Mouse (Mus musculus) myocyte (in vitro differentiated cells): ENCODE data around the gene Cd40lg. TPM values are rescaled to one million over a fixed set of nuclear protein-coding genes. Genes with fewer than 3 reads are reported as not detected.

Experiments
- H3K27me3 ChIP-seq: one replicate; pipeline ENCODE4 v1.6.1; 2011; ENCODE audit not compliant: control insufficient read depth, insufficient read depth, insufficient read length
- H3K36me3 ChIP-seq: one replicate; pipeline ENCODE4 v1.6.1; 2011; ENCODE audit not compliant: control insufficient read depth, insufficient read depth
- H3K4me2 ChIP-seq: one replicate; pipeline ENCODE4 v1.6.1; 2011; ENCODE audit warnings: low read depth, control low read depth
- H3K4me3 ChIP-seq: one replicate; pipeline ENCODE4 v1.5.1; 2011; ENCODE audit warnings: mild to moderate bottlenecking, control low read depth, moderate library complexity
- H3K79me2 ChIP-seq: one replicate; pipeline ENCODE4 v1.6.1; 2011; ENCODE audit not compliant: control insufficient read depth, insufficient read depth
- H3ac ChIP-seq: one replicate; pipeline ENCODE4 v1.6.1; 2011; ENCODE audit not compliant: control insufficient read depth, insufficient read length
- CEBPB ChIP-seq: IDR thresholded peaks from 2 replicates; pipeline ENCODE4 v1.6.1; 2011; ENCODE audit warnings: mild to moderate bottlenecking, moderate library complexity; ENCODE audit not compliant: poor library complexity, insufficient read depth, severe bottlenecking
- E2F4 ChIP-seq: IDR thresholded peaks from one replicate; pipeline ENCODE4 v1.6.1; 2011; ENCODE audit warnings: mild to moderate bottlenecking, control low read depth, moderate library complexity; ENCODE audit not compliant: insufficient read depth
- MAX ChIP-seq: IDR thresholded peaks from one replicate; pipeline ENCODE4 v1.6.1; 2011; ENCODE audit warnings: low read depth, mild to moderate bottlenecking, control low read depth
- MYOD1 ChIP-seq, 3 experiments: IDR thresholded peaks; one replicate each; pipeline ENCODE4 v1.6.1; 2011; ENCODE audit warnings: control low read depth in 2 of 3, low read depth in 2 of 3, mild to moderate bottlenecking in 2 of 3, moderate library complexity in 1 of 3; ENCODE audit not compliant: insufficient read length in 2 of 3, control insufficient read depth in 1 of 3
- MYOG ChIP-seq, 3 experiments: IDR thresholded peaks; one replicate each; pipeline ENCODE4 v1.6.1; 2011; ENCODE audit warnings: control low read depth in 2 of 3, low read depth in 2 of 3, mild to moderate bottlenecking in 2 of 3; ENCODE audit not compliant: insufficient read length in 2 of 3, control insufficient read depth in 1 of 3, insufficient read depth in 1 of 3
- POLR2A ChIP-seq: IDR thresholded peaks from one replicate; pipeline ENCODE4 v1.6.1; 2011; ENCODE audit warnings: low read depth, mild to moderate bottlenecking, control low read depth, moderate library complexity; ENCODE audit not compliant: insufficient read length
- POLR2AphosphoS2 ChIP-seq: IDR thresholded peaks from one replicate; pipeline ENCODE4 v1.6.1; 2011; ENCODE audit warnings: low read depth, control low read depth; ENCODE audit not compliant: insufficient read length
- REST ChIP-seq: IDR thresholded peaks from one replicate; pipeline ENCODE4 v1.6.1; 2011; ENCODE audit warnings: mild to moderate bottlenecking, control low read depth, moderate library complexity; ENCODE audit not compliant: insufficient read depth, insufficient read length
- SRF ChIP-seq: IDR thresholded peaks from one replicate; pipeline ENCODE4 v1.6.1; 2011; ENCODE audit warnings: low read depth; ENCODE audit not compliant: control insufficient read depth, insufficient read length
- TCF12 ChIP-seq: IDR thresholded peaks from one replicate; pipeline ENCODE4 v1.6.1; 2011; ENCODE audit warnings: mild to moderate bottlenecking, control low read depth; ENCODE audit not compliant: poor library complexity, insufficient read depth, severe bottlenecking
- TCF3 ChIP-seq: IDR thresholded peaks from one replicate; pipeline ENCODE4 v1.6.1; 2011; ENCODE audit warnings: low read depth, control low read depth; ENCODE audit not compliant: insufficient read length
- USF1 ChIP-seq: IDR thresholded peaks from one replicate; pipeline ENCODE4 v1.6.1; 2011; ENCODE audit warnings: low read depth, mild to moderate bottlenecking, control low read depth, moderate library complexity
- polyA plus RNA-seq: library from polyadenylated mRNA; unstranded; fragments of >200 nt; fragmentation: generic; extraction: Trizol; gene quantifications from one replicate; pipeline ENCODE4 v1.2.1, GENCODE M21; 2012; ENCODE audit warnings: missing spikeins

Gene Cd40lg
- polyA plus RNA-seq, 1 experiment, result not detected

GRCm38 (mm10) chrX:57238572-57238971, 26.6 kb downstream of the Cd40lg start:
- no peaks in the 10 kb centered on the region for H3K27me3 ChIP-seq
- TF ChIP-seq POLR2AphosphoS2, result no peak
- H3K79me2 ChIP-seq, result no peaks in the 10 kb centered on the region
- no peak overlapping the region for H3ac ChIP-seq
- no peak overlapping the region for H3K4me3 ChIP-seq
- H3K36me3 ChIP-seq, result no peaks in the 10 kb centered on the region
- H3K4me2 ChIP-seq, result no peak overlapping the region

GRCm38 (mm10) chrX:57253329-57254055, 41.5 kb downstream of the Cd40lg start:
- no peak overlapping the region for H3K4me3 ChIP-seq
- no peak overlapping the region for H3ac ChIP-seq
- no peak overlapping the region for H3K4me2 ChIP-seq
- H3K36me3 ChIP-seq, result no peaks in the 10 kb centered on the region
- H3K27me3 ChIP-seq, result no peaks in the 10 kb centered on the region
- H3K79me2 ChIP-seq, result no peaks in the 10 kb centered on the region
- TF ChIP-seq POLR2A, result no peak
- TF ChIP-seq SRF, result no peak
- TF ChIP-seq POLR2AphosphoS2, result no peak
- no peak for TF ChIP-seq REST
- no peak for TF ChIP-seq E2F4
- TF ChIP-seq USF1, result no peak
- no peak for TF ChIP-seq MAX
- no peak for TF ChIP-seq MYOD1 (IDR thresholded peaks at IDR 0.05; ENCODE audit: control insufficient read depth in 1 of 3, insufficient read length in 2 of 3, low read depth in 2 of 3)
- TF ChIP-seq TCF3, result no peak

GRCm38 (mm10) chrX:57260744-57261143, 48.8 kb downstream of the Cd40lg start:
- Histone ChIP-seq H3K4me2 (no peak overlapping the region), H3ac (no peak overlapping the region)
- TF ChIP-seq MYOD1 (IDR thresholded peaks at IDR 0.05; ENCODE audit: control insufficient read depth in 1 of 3, insufficient read length in 2 of 3, low read depth in 2 of 3), result no peak

GRCm38 (mm10) chrX:57263515-57263914, 51.6 kb downstream of the Cd40lg start:
- Histone ChIP-seq H3K36me3 (no peaks in the 10 kb centered on the region), H3K4me3 (no peak overlapping the region), H3K79me2 (no peaks in the 10 kb centered on the region), H3K4me2 (no peak overlapping the region), H3K27me3 (no peaks in the 10 kb centered on the region), H3ac (no peak overlapping the region)
- no peak for TF ChIP-seq USF1
- no peak for TF ChIP-seq POLR2A
- no peak for TF ChIP-seq MYOD1 (IDR thresholded peaks at IDR 0.05; ENCODE audit: control insufficient read depth in 1 of 3, insufficient read length in 2 of 3, low read depth in 2 of 3)
- no peak for TF ChIP-seq MYOG (IDR thresholded peaks at IDR 0.05; ENCODE audit: control insufficient read depth in 1 of 3, insufficient read depth in 1 of 3, insufficient read length in 2 of 3, low read depth in 2 of 3)
- no peak for TF ChIP-seq SRF
- TF ChIP-seq TCF3, result no peak
- TF ChIP-seq CEBPB, result no peak
- TF ChIP-seq E2F4, result no peak
- no peak for TF ChIP-seq POLR2AphosphoS2
- no peak for TF ChIP-seq MAX
- no peak for TF ChIP-seq REST
- TF ChIP-seq TCF12, result no peak

More at GRCm38 (mm10) chrX:57260744-57261143, 48.8 kb downstream of the Cd40lg start:
- H3K27me3 ChIP-seq, result no peaks in the 10 kb centered on the region
- no peak overlapping the region for H3K4me3 ChIP-seq
- H3K36me3 ChIP-seq, result no peaks in the 10 kb centered on the region
- H3K79me2 ChIP-seq, result no peaks in the 10 kb centered on the region

Other genes with a start within 250 kb of the Cd40lg start
- not detected for gene Brs3, start 169.1 kb upstream of the Cd40lg start, polyA plus RNA-seq
- 15.1 TPM for gene Htatsf1, start 158.6 kb upstream of the Cd40lg start, polyA plus RNA-seq
- gene Vgll1, start 124.0 kb upstream of the Cd40lg start, polyA plus RNA-seq, result not detected
- gene Arhgef6, start 126.6 kb downstream of the Cd40lg start, polyA plus RNA-seq, result 3.5 TPM
- 14.2 TPM for gene Rbmx, start 180.9 kb downstream of the Cd40lg start, polyA plus RNA-seq
- 0.29 TPM for gene Gm364, start 197.0 kb downstream of the Cd40lg start, polyA plus RNA-seq